ENCODE assay signal across 7 mouse cellular contexts in genomic region chr6:51468891-51469561, GRCm38 (mm10). TPM values are rescaled to one million over a fixed set of nuclear protein-coding genes. Genes with fewer than 3 reads are reported as not detected.
DNase-seq lines count a peak whose midpoint lies in the region; ATAC-seq lines count a peak whose summit lies in the region.

No protein-coding gene starts in this region.

- WGBS in embryonic facial prominence, embryonic 10.5 days: under 1% methylated on average over 63 of the region's 63 CpGs
- WGBS in midbrain, embryonic 11.5 days: under 1% methylated on average over 63 of the region's 63 CpGs

- peak overlapping the region; percentile 100 for H3K9ac ChIP-seq in midbrain, embryonic 11.5 days (ENCODE audit: low read length)

- H3K27ac ChIP-seq in embryonic facial prominence, embryonic 10.5 days (replicated peaks): peak overlapping the region; percentile 100
- peak overlapping the region; percentile 100 for H3K27ac ChIP-seq in midbrain, embryonic 11.5 days (ENCODE audit: low read depth, low read length)

- peak overlapping the region; percentile 72 for H3K4me2 ChIP-seq in midbrain, embryonic 11.5 days

- no peaks in the 10 kb centered on the region for H3K27me3 ChIP-seq in embryonic facial prominence, embryonic 10.5 days (replicated peaks; ENCODE audit: low read depth, poor library complexity, severe bottlenecking)
- no peaks in the 10 kb centered on the region for H3K27me3 ChIP-seq in midbrain, embryonic 11.5 days (ENCODE audit: control insufficient read depth, insufficient read depth, low read length)

- H3K9me3 ChIP-seq in embryonic facial prominence, embryonic 10.5 days: no peaks in the 10 kb centered on the region
- no peaks in the 10 kb centered on the region for H3K9me3 ChIP-seq in midbrain, embryonic 11.5 days (ENCODE audit: control insufficient read depth, low read length)

- H3K4me1 ChIP-seq in embryonic facial prominence, embryonic 10.5 days: peaks cover 37% of the 10 kb centered on the region
- H3K4me1 ChIP-seq in midbrain, embryonic 11.5 days (ENCODE audit: control insufficient read depth, insufficient read depth, low read length): peaks cover 23% of the 10 kb centered on the region

- peak; percentile 49 for ATAC-seq in granulocyte monocyte progenitor cell, adult 5-6 weeks (replicated peaks; ENCODE audit: poor library complexity, severe bottlenecking)
- ATAC-seq in midbrain, embryonic 11.5 days (ENCODE audit: low FRiP score): peak; percentile 23; the same call in 1 of the 2 replicates

- peak; percentile 85 for DNase-seq in adrenal gland, postnatal 10 days
- peak; percentile 85 for DNase-seq in embryonic facial prominence, embryonic 10.5 days (ENCODE audit: low spot score)
- DNase-seq in kidney, adult 11 months: peak; percentile 73
- DNase-seq in left cerebral cortex, postnatal 4 days: peak; percentile 81
- peak; percentile 99 for DNase-seq in midbrain, embryonic 11.5 days (ENCODE audit: low spot score, missing footprints)
- peak; percentile 77 for DNase-seq in skeletal muscle tissue, adult 2 months (ENCODE audit: low read depth, low spot score)

- peaks cover 65% of the 10 kb centered on the region for H3K36me3 ChIP-seq in embryonic facial prominence, embryonic 10.5 days (replicated peaks)
- H3K36me3 ChIP-seq in midbrain, embryonic 11.5 days (ENCODE audit: control insufficient read depth, insufficient read depth, low read length): peaks cover 10% of the 10 kb centered on the region

- intact Hi-C loops in left cerebral cortex, postnatal 4 days (cut with DNase I): loop anchor here (5.0 to 10.0 kb wide), 2 partner anchors 87 to 386 kb away; no protein-coding TSS in a partner anchor

- peak overlapping the region; percentile 98 for H3K4me3 ChIP-seq in embryonic facial prominence, embryonic 10.5 days
- H3K4me3 ChIP-seq in midbrain, embryonic 11.5 days (ENCODE audit: low read depth, low read length): peak overlapping the region; percentile 97

RNA-seq across cellular contexts. Expression of gene Hnrnpa2b1, which starts 0.7 kb away (rescaled TPM):
- total RNA-seq in adrenal gland, postnatal 10 days (2021): 100 to 1,000 TPM; 559 to 669 TPM
- polyA plus RNA-seq in embryonic facial prominence, embryonic 10.5 days (2016; fragmentation: Nextera tagmentation; extraction: Ambion mirVana): 2,407 and 2,547 TPM in 2 replicates
- 1,481 and 1,500 TPM in 2 replicates for total RNA-seq in granulocyte monocyte progenitor cell, adult 5-6 weeks (2014; fragmentation: Nextera tagmentation)
- total RNA-seq in granulocyte monocyte progenitor cell, adult 5-6 weeks (2017): 1,312 and 1,646 TPM in 2 replicates
- total RNA-seq in left cerebral cortex, postnatal 4 days (2021): 100 to 1,000 TPM; 795 to 816 TPM
- 1,654 and 1,893 TPM in 2 replicates for polyA plus RNA-seq in midbrain, embryonic 11.5 days (2014; fragmentation: Nextera tagmentation; extraction: Ambion mirVana)

RNA-seq across cellular contexts. Expression of gene Cbx3, which starts 1.1 kb away (rescaled TPM):
- total RNA-seq in adrenal gland, postnatal 10 days (2021): 100 to 1,000 TPM; 109 to 125 TPM
- polyA plus RNA-seq in embryonic facial prominence, embryonic 10.5 days (2016; fragmentation: Nextera tagmentation; extraction: Ambion mirVana): 700 and 747 TPM in 2 replicates
- 259 and 278 TPM in 2 replicates for total RNA-seq in granulocyte monocyte progenitor cell, adult 5-6 weeks (2014; fragmentation: Nextera tagmentation)
- 377 and 496 TPM in 2 replicates for total RNA-seq in granulocyte monocyte progenitor cell, adult 5-6 weeks (2017)
- 100 to 1,000 TPM; 209 to 222 TPM for total RNA-seq in left cerebral cortex, postnatal 4 days (2021)
- 757 and 781 TPM in 2 replicates for polyA plus RNA-seq in midbrain, embryonic 11.5 days (2014; fragmentation: Nextera tagmentation; extraction: Ambion mirVana)

RNA-seq across cellular contexts. Expression of gene Nfe2l3, which starts 36.6 kb away (rescaled TPM):
- total RNA-seq in adrenal gland, postnatal 10 days (2021): 1 to 10 TPM in 1 of 2 experiments, under 1 TPM in 1; 0.75 to 1.1 TPM
- 1.3 and 1.6 TPM in 2 replicates for polyA plus RNA-seq in embryonic facial prominence, embryonic 10.5 days (2016; fragmentation: Nextera tagmentation; extraction: Ambion mirVana)
- not detected in 2 replicates for total RNA-seq in granulocyte monocyte progenitor cell, adult 5-6 weeks (2014; fragmentation: Nextera tagmentation)
- 0.73 TPM in 1 of 2 replicates, not detected in the other for total RNA-seq in granulocyte monocyte progenitor cell, adult 5-6 weeks (2017)
- 10 to 100 TPM; 18.3 to 19.2 TPM for total RNA-seq in left cerebral cortex, postnatal 4 days (2021)
- 4.3 and 5.3 TPM in 2 replicates for polyA plus RNA-seq in midbrain, embryonic 11.5 days (2014; fragmentation: Nextera tagmentation; extraction: Ambion mirVana)

RNA-seq across cellular contexts. Expression of gene Snx10, which starts 54.7 kb away (rescaled TPM):
- 10 to 100 TPM; 36.5 to 47.0 TPM for total RNA-seq in adrenal gland, postnatal 10 days (2021)
- polyA plus RNA-seq in embryonic facial prominence, embryonic 10.5 days (2016; fragmentation: Nextera tagmentation; extraction: Ambion mirVana): 22.7 and 24.0 TPM in 2 replicates
- 54.5 and 58.4 TPM in 2 replicates for total RNA-seq in granulocyte monocyte progenitor cell, adult 5-6 weeks (2014; fragmentation: Nextera tagmentation)
- 57.2 and 65.3 TPM in 2 replicates for total RNA-seq in granulocyte monocyte progenitor cell, adult 5-6 weeks (2017)
- total RNA-seq in left cerebral cortex, postnatal 4 days (2021): 10 to 100 TPM; 89.6 to 97.9 TPM
- polyA plus RNA-seq in midbrain, embryonic 11.5 days (2014; fragmentation: Nextera tagmentation; extraction: Ambion mirVana): 52.0 and 53.4 TPM in 2 replicates

Comparison
In these comparisons a context has a peak if more than half of its experiments do, and no peak if none do; other contexts are left out.
1. Peak in every context shown above with its lines: DNase-seq, ATAC-seq, H3K4me3 ChIP-seq and H3K27ac ChIP-seq.
2. RNA of gene Nfe2l3, which starts 36.6 kb away (total RNA-seq): 18.3 to 19.2 TPM in left cerebral cortex, postnatal 4 days; 0.75 to 1.1 TPM in adrenal gland, postnatal 10 days and 0.73 TPM in granulocyte monocyte progenitor cell, adult 5-6 weeks; every median in the first group is over 4 times any median in the second.